Mouse (Mus musculus) gastrocnemius, postnatal 10 days (tissue): ENCODE data around the gene Rex2. TPM values are rescaled to one million over a fixed set of nuclear protein-coding genes. Genes with fewer than 3 reads are reported as not detected.
"Not testable (repeated sequence)": the region's sequence is repeated elsewhere in the genome, so short reads cannot be mapped to it uniquely, and the experiment has no call there.

Source experiments
- DNase-seq: peaks from one replicate; pipeline ENCODE4 v3.0.0; 2021; ENCODE audit warnings: mixed read lengths
- long read RNA-seq, 2 experiments: library from polyadenylated mRNA; stranded (forward); transcript quantifications; one replicate each; pipeline ENCODE4 v2.0.0; 2021
- total RNA-seq, 2 experiments: library from RNA; stranded (reverse); gene quantifications; 2 replicates each; pipeline ENCODE4 v1.2.3; 2021

Rex2 gene
- total RNA-seq, result under 1 TPM; 0.14 to 0.16 TPM
- long read RNA-seq, experiment 1, result 0 reads
- long read RNA-seq, experiment 2, result 0 reads

DNA sequence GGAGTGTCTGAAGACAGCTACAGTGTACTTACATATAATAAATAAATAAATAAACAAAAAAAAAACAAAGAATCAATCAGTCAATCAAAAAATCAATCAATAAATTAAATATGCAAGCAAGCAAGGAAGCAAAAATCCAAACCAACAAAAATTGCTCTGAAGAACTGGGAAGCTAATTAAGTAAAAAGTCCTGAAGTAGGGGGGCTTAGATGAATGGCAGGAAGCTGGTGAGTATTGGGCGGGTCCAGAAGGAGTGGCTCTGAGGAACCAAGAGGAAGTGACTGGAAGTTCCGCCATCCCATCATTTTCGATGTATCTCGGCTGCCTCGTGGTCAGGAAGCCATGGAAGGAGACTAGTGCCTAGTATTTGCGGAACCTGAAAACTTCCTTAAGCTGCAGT is at the start of gene Rex2:
Gene Rex2, plus strand, starts transcription at position 301 of the 400 bp plus-strand sequence.
- DNase-seq, result not testable (repeated sequence)

GRCm38 (mm10) chr4:146976581-146976980 is 45.1 kb upstream of the Rex2 start:
- DNase-seq, result not testable (repeated sequence)

DNA sequence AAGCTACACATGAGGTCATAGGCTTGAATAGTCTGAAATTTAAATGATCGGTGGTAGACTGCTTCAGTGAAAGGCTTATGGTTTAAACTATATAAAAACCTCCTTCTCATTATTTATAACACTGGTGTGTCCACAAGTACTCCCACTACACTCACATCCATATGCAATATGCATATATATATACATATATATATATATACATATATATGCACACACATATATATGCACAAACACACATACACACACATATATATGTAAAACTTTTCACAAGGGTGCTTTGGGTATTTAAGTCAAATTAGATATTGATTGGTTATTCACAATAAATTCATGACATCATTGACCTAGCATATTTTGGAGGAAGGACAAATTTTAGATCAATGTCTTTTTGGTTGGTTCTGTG is 3.2 kb upstream of the Rex2 start:
- DNase-seq, result not testable (repeated sequence)

DNA sequence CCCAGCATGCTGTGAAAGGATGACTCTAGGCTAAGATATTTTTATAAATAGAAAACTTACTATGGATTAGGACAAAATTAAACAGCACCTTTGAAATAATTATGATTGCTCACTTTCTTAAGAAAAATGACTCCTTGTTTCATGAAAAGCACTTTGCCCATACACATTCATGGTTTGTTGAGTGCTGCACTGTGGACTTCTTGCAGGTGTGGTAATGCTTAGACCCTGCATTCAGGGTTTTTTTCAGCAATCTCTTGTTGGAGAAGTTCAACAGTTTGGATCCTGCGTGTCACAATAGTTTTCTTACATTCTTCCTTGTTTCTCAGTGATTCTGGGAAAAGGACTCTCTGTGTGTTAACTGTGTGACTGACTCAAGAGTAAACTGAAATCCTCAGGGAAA is 4.7 kb downstream of the Rex2 start:
- DNase-seq, result not testable (repeated sequence)

- not testable (repeated sequence) for DNase-seq
Observed at GRCm38 (mm10) chr4:147031308-147032036, 9.8 kb downstream of the Rex2 start.

DNA sequence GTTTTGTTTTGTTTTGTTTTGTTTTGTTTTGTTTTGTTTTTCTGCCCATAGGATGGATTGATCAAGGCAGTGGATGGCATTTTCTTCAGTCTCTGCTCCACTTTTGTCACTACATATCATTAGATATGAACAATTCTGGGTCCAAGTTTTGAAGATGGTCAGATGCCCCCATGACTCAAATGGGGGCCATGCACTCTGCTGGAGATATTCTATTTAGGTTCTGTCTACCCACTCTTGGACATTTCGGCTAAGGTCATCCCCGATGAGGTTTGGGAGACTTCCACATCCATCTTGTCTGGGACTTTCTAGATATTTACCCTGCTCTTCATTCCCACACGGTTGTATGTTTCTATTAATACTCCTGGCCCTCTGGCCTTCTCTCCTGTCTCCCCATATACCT is 42.1 kb downstream of the Rex2 start:
- DNase-seq, result not testable (repeated sequence)

GRCm38 (mm10) chr4:147065861-147066260 is 44.2 kb downstream of the Rex2 start:
- DNase-seq, result not testable (repeated sequence)

- not testable (repeated sequence) for DNase-seq
Observed at GRCm38 (mm10) chr4:147066380-147066779, 44.7 kb downstream of the Rex2 start.

DNA sequence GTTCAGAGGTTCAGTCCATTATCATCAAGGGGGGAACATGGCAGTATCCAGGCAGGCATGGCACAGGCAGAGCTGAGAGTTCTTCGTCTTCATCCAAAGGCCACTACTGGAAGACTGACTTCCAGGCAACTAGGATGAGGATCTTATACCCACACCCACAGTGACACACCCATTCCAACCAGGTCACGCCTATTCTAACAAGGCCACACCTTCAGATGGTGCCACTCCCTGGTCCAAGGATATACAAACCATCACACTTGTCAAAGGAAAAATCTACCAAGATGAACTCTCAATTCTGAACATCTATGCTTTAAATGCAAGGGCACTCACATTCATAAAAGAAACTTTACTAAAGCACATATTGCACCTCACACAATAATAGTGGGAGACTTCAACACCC is 74.0 kb downstream of the Rex2 start:
- DNase-seq, result not testable (repeated sequence)

DNA sequence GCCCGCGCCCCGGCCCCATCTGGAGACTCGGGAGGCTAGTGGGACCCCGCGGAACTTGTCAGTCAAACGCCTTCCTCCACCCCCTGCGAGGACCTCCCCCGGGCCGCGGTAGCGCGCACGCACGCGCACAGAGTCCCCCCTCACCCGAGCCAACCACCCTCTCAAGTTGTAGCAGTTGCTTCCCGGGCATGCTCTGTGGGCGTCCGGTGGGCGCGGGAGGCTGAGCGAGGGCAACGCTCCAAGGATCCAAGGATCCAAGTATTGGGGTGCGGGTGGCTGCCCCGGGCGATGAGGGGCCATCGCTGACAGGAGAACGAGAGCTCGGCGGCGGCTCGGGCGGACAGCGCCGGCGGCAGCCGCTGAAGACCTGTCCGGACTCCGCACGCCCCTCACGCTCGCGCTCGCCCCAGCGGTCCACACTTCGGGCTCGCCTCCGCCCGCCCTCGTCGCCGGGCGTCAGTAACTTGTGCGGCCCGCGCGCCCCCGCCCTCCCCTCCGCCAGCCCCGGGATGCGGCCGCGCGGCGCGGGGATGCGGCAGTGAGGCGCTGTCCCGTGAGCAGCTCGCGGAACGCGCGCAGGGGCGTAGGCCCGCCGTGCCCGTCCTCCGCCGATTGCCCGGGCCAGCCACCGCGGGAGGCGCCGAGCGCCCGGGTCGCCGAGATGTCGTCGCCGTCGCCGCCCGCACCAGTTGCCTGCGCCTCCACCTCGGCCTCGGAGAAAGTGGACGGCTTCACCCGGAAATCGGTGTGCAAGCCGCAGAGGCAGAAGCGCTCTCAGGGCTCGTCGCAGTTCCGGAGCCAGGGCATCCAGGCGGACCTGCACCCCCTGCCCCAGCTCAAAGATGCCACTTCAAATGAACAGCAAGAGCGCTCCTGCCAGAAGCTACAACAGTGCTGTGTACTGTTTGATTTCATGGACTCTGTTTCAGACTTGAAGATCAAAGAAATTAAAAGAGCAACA is 80.3 kb downstream of the Rex2 start:
- DNase-seq, result not testable (repeated sequence)

GRCm38 (mm10) chr4:147103814-147104213 is 82.2 kb downstream of the Rex2 start:
- DNase-seq, result not testable (repeated sequence)

Other genes with a start within 250 kb of the Rex2 start
- not detected for gene Gm21411, start 112.3 kb upstream of the Rex2 start, total RNA-seq
- not detected for gene Zfp989, start 49.9 kb upstream of the Rex2 start, total RNA-seq
- 1 to 10 TPM; 4.7 to 5.5 TPM for gene Zfp991, start 110.2 kb downstream of the Rex2 start, total RNA-seq